Comparison of ENCODE assay signal across 25 mouse cellular contexts in the genomic region with DNA sequence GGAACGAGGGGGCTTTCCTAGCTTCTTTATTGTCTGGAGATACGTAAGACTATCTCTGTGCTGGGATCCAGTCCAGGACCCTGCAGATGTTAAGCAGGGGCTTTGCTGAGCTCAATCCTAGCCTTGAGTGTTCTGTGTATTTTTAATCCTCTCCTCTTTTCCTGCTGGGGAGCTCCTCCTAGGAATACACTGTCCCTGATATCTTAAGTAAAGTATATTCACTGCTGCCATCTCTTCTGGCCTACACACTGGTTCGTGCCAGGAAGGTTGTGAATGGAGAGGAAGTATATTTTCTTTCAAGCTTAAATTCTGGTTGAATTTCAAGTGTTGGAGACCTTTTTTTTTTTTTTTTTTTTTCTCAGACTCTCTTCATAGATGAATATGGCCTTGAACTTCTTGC. TPM values are rescaled to one million over a fixed set of nuclear protein-coding genes. Genes with fewer than 3 reads are reported as not detected.
"Had no signal": no experiment of that assay in that cellular context is flagged by ENCODE, and none has a peak within 500 bp of the region (broad histone marks: within the 10 kb centered on the region; RNA-seq: fewer than 3 reads in every experiment).

No protein-coding gene starts in this region.

- H3K9ac ChIP-seq: liver, embryonic 14.5 days; lung, embryonic 14.5 days; midbrain, embryonic 13.5 days; neural tube, embryonic 13.5 days; neural tube, embryonic 15.5 days had no signal

- H3K27me3 ChIP-seq: midbrain, embryonic 13.5 days; neural tube, embryonic 13.5 days; neural tube, embryonic 15.5 days had no signal

- H3K4me3 ChIP-seq: midbrain, embryonic 13.5 days; myocyte; neural tube, embryonic 13.5 days; neural tube, embryonic 15.5 days had no signal

- DNase-seq: lung, adult 18-20 months; lung, embryonic 14.5 days; lung, postnatal 10 days; lung, postnatal 4 days; retina, postnatal 1 day; right cerebral cortex, adult 18-20 months; right cerebral cortex, postnatal 25 days; right cerebral cortex, postnatal 4 days; spleen, adult 18-20 months had no signal

- H3K27ac ChIP-seq: liver, embryonic 14.5 days; midbrain, embryonic 13.5 days; neural tube, embryonic 13.5 days; neural tube, embryonic 15.5 days had no signal

- H3K36me3 ChIP-seq: midbrain, embryonic 13.5 days; neural tube, embryonic 13.5 days; neural tube, embryonic 15.5 days had no signal

- ATAC-seq: midbrain, embryonic 13.5 days; midbrain, embryonic 16.5 days had no signal

- H3K4me2 ChIP-seq: lung, embryonic 14.5 days; midbrain, embryonic 11.5 days; midbrain, embryonic 13.5 days; neural tube, embryonic 13.5 days; neural tube, embryonic 15.5 days had no signal

- H3K9me3 ChIP-seq: midbrain, embryonic 13.5 days; neural tube, embryonic 13.5 days; neural tube, embryonic 15.5 days had no signal

RNA-seq across cellular contexts. Expression of a gene that starts 23.0 kb away (rescaled TPM):
- total RNA-seq: megakaryocyte, adult 5-6 weeks; megakaryocyte-erythroid progenitor cell, adult 5-6 weeks had no signal
- polyA plus RNA-seq: liver, embryonic 14.5 days; liver, embryonic 16.5 days; lung, embryonic 14.5 days; lung, embryonic 16.5 days; midbrain, embryonic 11.5 days; midbrain, embryonic 16.5 days; myocyte; neural tube, embryonic 11.5 days; neural tube, embryonic 13.5 days; neural tube, embryonic 15.5 days; small intestine, adult 2 months; stomach, embryonic 14.5 days; stomach, embryonic 16.5 days; thymus, postnatal 0 days had no signal

RNA-seq across cellular contexts. Expression of a gene that starts 23.6 kb away (rescaled TPM):
- total RNA-seq: megakaryocyte-erythroid progenitor cell, adult 5-6 weeks had no signal
- polyA plus RNA-seq: liver, embryonic 16.5 days; myocyte; small intestine, adult 2 months had no signal
